Mouse (Mus musculus): ENCODE data around the gene Pold4.

- TF ChIP-seq CTCF (IDR thresholded peaks at IDR 0.05; ENCODE audit: borderline replicate concordance, control insufficient read depth, extremely low read depth, insufficient read depth, low read length, poor library complexity): no peak
- no peak for TF ChIP-seq POLR2A (IDR thresholded peaks at IDR 0.05; ENCODE audit: control insufficient read depth, extremely low read depth, insufficient read depth, low read length, poor library complexity)
Measured at GRCm38 (mm10) chr19:4247010-4247409, 15.3 kb downstream of the Pold4 start.

Data from thymus, adult 2 months (tissue).